Mouse (Mus musculus) olfactory bulb, adult 2 months (tissue): Measurements from ENCODE around the gene Rere. TPM values are rescaled to one million over a fixed set of nuclear protein-coding genes. Genes with fewer than 3 reads are reported as not detected.

Experiments
- H3K27ac ChIP-seq: fragments of 200-500 bp; 2 replicates; pipeline ENCODE4 v1.5.1; 2012; ENCODE audit warnings: low read depth, low read length; ENCODE audit not compliant: insufficient read depth
- H3K4me1 ChIP-seq: fragments of 200-500 bp; 2 replicates; pipeline ENCODE4 v1.6.1; 2012; ENCODE audit warnings: low read length; ENCODE audit not compliant: control insufficient read depth, insufficient read depth
- H3K4me3 ChIP-seq: fragments of 200-500 bp; 2 replicates; pipeline ENCODE4 v1.5.1; 2012; ENCODE audit warnings: mild to moderate bottlenecking, low read depth, low read length, moderate library complexity; ENCODE audit not compliant: insufficient read depth
- CTCF ChIP-seq: fragments of 200-500 bp; IDR thresholded peaks from 2 replicates; pipeline ENCODE4 v1.5.1; 2012; ENCODE audit warnings: low read depth, mild to moderate bottlenecking, low read length, moderate library complexity; ENCODE audit not compliant: insufficient read depth
- POLR2A ChIP-seq: fragments of 200-500 bp; IDR thresholded peaks from 2 replicates; pipeline ENCODE4 v1.6.1; 2012; ENCODE audit warnings: mild to moderate bottlenecking, low read depth, low read length, moderate library complexity; ENCODE audit not compliant: insufficient read depth
- WGBS: fragments of 180-500 bp; shearing (Covaris S2); methylation state at CpG from one replicate; pipeline ENCODE4 v1.1.7; 2018; 5-methylcytosine and 5-hydroxymethylcytosine counted together
- polyA plus RNA-seq: library from polyadenylated mRNA; stranded (reverse); fragments of >200 nt; gene quantifications from 2 replicates; pipeline ENCODE4 v1.2.4, GENCODE M21; 2012; ENCODE audit warnings: low replicate concordance; ENCODE audit not compliant: missing spikeins, insufficient read depth, insufficient read length

Rere gene
- polyA plus RNA-seq, 1 experiment, result 288 TPM

- H3K4me1 ChIP-seq, result peaks cover 15% of the 10 kb centered on the region
- no peak overlapping the region for H3K4me3 ChIP-seq
- WGBS, result 82% methylated on average over 5 of the region's 5 CpGs
- no peak overlapping the region for H3K27ac ChIP-seq
- TF ChIP-seq CTCF (no peak), POLR2A (no peak)
Observed at GRCm38 (mm10) chr4:150460451-150460850, 179.0 kb downstream of the Rere start.

- TF ChIP-seq CTCF (no peak), POLR2A (no peak)
- H3K4me1 ChIP-seq, result peaks cover 15% of the 10 kb centered on the region
- peak overlapping the region; percentile 63; the same call in 1 of the 2 replicates for H3K27ac ChIP-seq
- no peak overlapping the region for H3K4me3 ChIP-seq
- 58% methylated on average over 5 of the region's 5 CpGs for WGBS
Observed at GRCm38 (mm10) chr4:150461011-150461410, 179.6 kb downstream of the Rere start.

GRCm38 (mm10) chr4:150461427-150462189 is 180.2 kb downstream of the Rere start:
- Histone ChIP-seq H3K4me3 (no peak overlapping the region), H3K4me1 (peaks cover 15% of the 10 kb centered on the region), H3K27ac (peak overlapping the region; percentile 63; the same call in 1 of the 2 replicates)
- TF ChIP-seq POLR2A, result no peak
- TF ChIP-seq CTCF, result no peak
- WGBS, result 30% methylated on average over 6 of the region's 6 CpGs

GRCm38 (mm10) chr4:150462367-150462766 is 180.9 kb downstream of the Rere start:
- peaks cover 17% of the 10 kb centered on the region for H3K4me1 ChIP-seq
- no peak overlapping the region for H3K27ac ChIP-seq
- H3K4me3 ChIP-seq, result no peak overlapping the region
- no peak for TF ChIP-seq CTCF
- no peak for TF ChIP-seq POLR2A
- 23% methylated on average over 4 of the region's 4 CpGs for WGBS

- Histone ChIP-seq H3K4me1 (peaks cover 9% of the 10 kb centered on the region), H3K4me3 (no peak overlapping the region), H3K27ac (no peak overlapping the region)
- 38% methylated on average over 4 of the region's 4 CpGs for WGBS
- TF ChIP-seq CTCF, result no peak
Observed at GRCm38 (mm10) chr4:150465759-150466158, 184.3 kb downstream of the Rere start.

GRCm38 (mm10) chr4:150469274-150469673 is 187.8 kb downstream of the Rere start:
- H3K4me1 ChIP-seq, result peaks cover 5% of the 10 kb centered on the region; the same call in 1 of the 2 replicates
- no peak overlapping the region for H3K4me3 ChIP-seq
- H3K27ac ChIP-seq, result no peak overlapping the region
- TF ChIP-seq POLR2A (no peak), CTCF (no peak)
- 80% methylated on average over 10 of the region's 10 CpGs for WGBS

DNA sequence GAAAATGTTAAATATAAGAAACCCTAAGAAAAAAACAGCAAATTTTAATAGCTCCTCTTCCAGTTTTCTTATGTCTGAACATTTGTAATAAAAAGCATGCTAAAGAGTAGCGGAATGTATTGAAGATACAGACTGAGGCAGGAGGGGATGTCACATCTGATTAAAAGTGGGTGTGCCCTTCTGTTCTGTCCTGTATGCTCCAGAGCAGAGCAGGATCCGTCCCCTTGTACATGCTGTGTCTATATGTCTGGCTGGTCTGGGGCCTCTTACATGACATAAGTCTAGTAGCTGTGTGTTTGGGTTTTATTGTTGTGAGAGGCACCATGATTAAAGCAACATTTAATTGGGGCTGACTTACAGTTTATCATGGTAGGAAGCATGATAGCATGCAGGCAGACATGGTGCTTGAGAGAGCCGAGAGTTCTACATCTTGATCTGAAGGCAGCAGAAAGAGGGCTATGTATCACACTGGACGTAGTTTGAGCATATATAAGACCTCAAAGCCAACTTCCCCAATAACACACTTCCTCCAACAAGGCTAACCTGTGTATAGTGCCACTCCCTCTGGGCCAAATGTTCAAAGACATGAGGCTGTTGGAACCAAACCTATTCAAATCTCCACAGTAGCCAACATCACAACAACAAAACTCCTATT is 189.4 kb downstream of the Rere start:
- no peak overlapping the region for H3K4me3 ChIP-seq
- peaks cover 5% of the 10 kb centered on the region; the same call in 1 of the 2 replicates for H3K4me1 ChIP-seq
- no peak overlapping the region for H3K27ac ChIP-seq
- 92% methylated on average over 4 of the region's 4 CpGs for WGBS
- TF ChIP-seq POLR2A (no peak), CTCF (no peak)

- Histone ChIP-seq H3K27ac (no peak overlapping the region), H3K4me1 (peaks cover 2% of the 10 kb centered on the region; the same call in 1 of the 2 replicates), H3K4me3 (no peak overlapping the region)
- 53% methylated on average over 10 of the region's 10 CpGs for WGBS
- TF ChIP-seq CTCF (no peak), POLR2A (no peak)
Observed at GRCm38 (mm10) chr4:150472751-150473436, 191.4 kb downstream of the Rere start.
